Mouse (Mus musculus): ENCODE data around the gene Zfp622. TPM values are rescaled to one million over a fixed set of nuclear protein-coding genes. Genes with fewer than 3 reads are reported as not detected.
A peak's percentile ranks its signal among the peaks of the same experiment; 100 is the strongest.
"Not testable (repeated sequence)": the region's sequence is repeated elsewhere in the genome, so short reads cannot be mapped to it uniquely, and the experiment has no call there.

Zfp622 gene
- total RNA-seq, 2 experiments from 2014 or later, result 44.5 to 45.4 TPM

- TF ChIP-seq CTCF (conservative IDR thresholded peaks at IDR 0.05), result no peak
- Histone ChIP-seq H3K4me3 (no peak overlapping the region), H3K27ac (no peak overlapping the region)
- no peak for DNase-seq (ENCODE audit: low spot score in 2 of 2)
Measured at GRCm38 (mm10) chr15:25949696-25950095, 34.5 kb upstream of the Zfp622 start.

- DNase-seq (ENCODE audit: low spot score in 2 of 2), result no peak
- Histone ChIP-seq H3K4me3 (no peak overlapping the region), H3K27ac (no peak overlapping the region)
- TF ChIP-seq CTCF (conservative IDR thresholded peaks at IDR 0.05), result no peak
Measured at GRCm38 (mm10) chr15:25950584-25950983, 33.6 kb upstream of the Zfp622 start.

GRCm38 (mm10) chr15:25951037-25951436, 33.1 kb upstream of the Zfp622 start:
- TF ChIP-seq CTCF (conservative IDR thresholded peaks at IDR 0.05), result no peak
- H3K4me3 ChIP-seq, result no peak overlapping the region
- DNase-seq (ENCODE audit: low spot score in 2 of 2), result no peak
- H3K27ac ChIP-seq, result no peak overlapping the region

GRCm38 (mm10) chr15:25956001-25956400, 28.2 kb upstream of the Zfp622 start:
- DNase-seq (ENCODE audit: low spot score in 2 of 2), result no peak
- Histone ChIP-seq H3K4me3 (no peak overlapping the region), H3K27ac (no peak overlapping the region)
- TF ChIP-seq CTCF (conservative IDR thresholded peaks at IDR 0.05), result no peak

GRCm38 (mm10) chr15:25956422-25957117, 27.6 kb upstream of the Zfp622 start:
- no peak for TF ChIP-seq CTCF (conservative IDR thresholded peaks at IDR 0.05)
- Histone ChIP-seq H3K4me3 (no peak overlapping the region), H3K27ac (peak overlapping the region; percentile 39; the same call in 1 of the 2 replicates)
- DNase-seq (ENCODE audit: low spot score in 2 of 2), result no peak

GRCm38 (mm10) chr15:25957651-25958050, 26.5 kb upstream of the Zfp622 start:
- no peak for DNase-seq (ENCODE audit: low spot score in 2 of 2)
- Histone ChIP-seq H3K4me3 (no peak overlapping the region), H3K27ac (peak overlapping the region; percentile 14; the same call in 1 of the 2 replicates)
- TF ChIP-seq CTCF (conservative IDR thresholded peaks at IDR 0.05), result no peak

GRCm38 (mm10) chr15:25959375-25959774, 24.8 kb upstream of the Zfp622 start:
- DNase-seq (ENCODE audit: low spot score in 2 of 2), result peak; percentile 27 to 46
- Histone ChIP-seq H3K27ac (no peak overlapping the region), H3K4me3 (no peak overlapping the region)
- peak; percentile 81 for TF ChIP-seq CTCF (conservative IDR thresholded peaks at IDR 0.05)

- H3K4me3 ChIP-seq, result no peak overlapping the region
- no peak overlapping the region for H3K27ac ChIP-seq
- no peak for DNase-seq (ENCODE audit: low spot score in 2 of 2)
- no peak for TF ChIP-seq CTCF (conservative IDR thresholded peaks at IDR 0.05)
Measured at GRCm38 (mm10) chr15:25960231-25960630, 23.9 kb upstream of the Zfp622 start.

GRCm38 (mm10) chr15:25966220-25966774, 17.9 kb upstream of the Zfp622 start:
- no peak for DNase-seq (ENCODE audit: low spot score in 2 of 2)
- TF ChIP-seq CTCF (conservative IDR thresholded peaks at IDR 0.05), result no peak
- Histone ChIP-seq H3K4me3 (no peak overlapping the region), H3K27ac (no peak overlapping the region)

- Histone ChIP-seq H3K27ac (no peak overlapping the region), H3K4me3 (no peak overlapping the region)
- DNase-seq (ENCODE audit: low spot score in 2 of 2), result no peak
- no peak for TF ChIP-seq CTCF (conservative IDR thresholded peaks at IDR 0.05)
Measured at GRCm38 (mm10) chr15:25971596-25971995, 12.6 kb upstream of the Zfp622 start.

GRCm38 (mm10) chr15:25972758-25973157, 11.4 kb upstream of the Zfp622 start:
- no peak for TF ChIP-seq CTCF (conservative IDR thresholded peaks at IDR 0.05)
- DNase-seq (ENCODE audit: low spot score in 2 of 2), result no peak
- Histone ChIP-seq H3K27ac (no peak overlapping the region), H3K4me3 (no peak overlapping the region)

- no peak for TF ChIP-seq CTCF (conservative IDR thresholded peaks at IDR 0.05)
- no peak overlapping the region for H3K27ac ChIP-seq
- DNase-seq (ENCODE audit: low spot score in 2 of 2), result no peak
- H3K4me3 ChIP-seq, result no peak overlapping the region
Measured at GRCm38 (mm10) chr15:25974352-25974751, 9.8 kb upstream of the Zfp622 start.

- TF ChIP-seq CTCF (conservative IDR thresholded peaks at IDR 0.05), result no peak
- Histone ChIP-seq H3K27ac (no peak overlapping the region), H3K4me3 (no peak overlapping the region)
- no peak for DNase-seq (ENCODE audit: low spot score in 2 of 2)
Measured at GRCm38 (mm10) chr15:25975810-25976209, 8.4 kb upstream of the Zfp622 start.

- peak overlapping the region; percentile 91 for H3K27ac ChIP-seq
- not testable (repeated sequence) for DNase-seq (ENCODE audit: low spot score in 2 of 2)
Measured at GRCm38 (mm10) chr15:25983614-25984013, 552 bp upstream of the Zfp622 start.

More at GRCm38 (mm10) chr15:25983614-25984013, 552 bp upstream of the Zfp622 start:
- H3K4me3 ChIP-seq, result peak overlapping the region; percentile 80
